Mouse (Mus musculus): ENCODE measurements around the gene Ccdc182. TPM values are rescaled to one million over a fixed set of nuclear protein-coding genes. Genes with fewer than 3 reads are reported as not detected.

The Ccdc182 gene
- polyA plus RNA-seq, 1 experiment from 2014 or later: not detected

- WGBS: 36% methylated on average over 5 of the region's 5 CpGs
- Histone ChIP-seq H3K9me3 (ENCODE audit: control insufficient read depth, low read length) (no peaks in the 10 kb centered on the region), H3K27me3 (ENCODE audit: control insufficient read depth, insufficient read depth, low read length) (no peaks in the 10 kb centered on the region), H3K27ac (replicated peaks) (peak overlapping the region; percentile 73), H3K4me1 (replicated peaks; ENCODE audit: control insufficient read depth, insufficient read depth) (0 out of 2 replicates have a peak, but pooled peaks cover 6% of the 10 kb centered on the region), H3K4me3 (ENCODE audit: low read depth, low read length) (no peak overlapping the region), H3K9ac (ENCODE audit: low read length) (no peak overlapping the region), H3K4me2 (replicated peaks; ENCODE audit: low read depth) (no peak overlapping the region), H3K36me3 (ENCODE audit: control insufficient read depth, insufficient read depth, low read length) (no peaks in the 10 kb centered on the region)
- ATAC-seq (ENCODE audit: low FRiP score, low TSS enrichment) (peak; percentile 53), DNase-seq (ENCODE audit: low spot score) (no peak)
- TF ChIP-seq EP300 (optimal IDR thresholded peaks at IDR 0.05): no peak
- TF ChIP-seq CTCF (IDR thresholded peaks at IDR 0.05; ENCODE audit: low read depth): no peak
Observed at GRCm38 (mm10) chr11:88334893-88335292, 41.0 kb downstream of the Ccdc182 start.

GRCm38 (mm10) chr11:88337926-88338325 is 44.1 kb downstream of the Ccdc182 start:
- H3K4me1 ChIP-seq (replicated peaks; ENCODE audit: control insufficient read depth, insufficient read depth): no peaks in the 10 kb centered on the region
- H3K9ac ChIP-seq (ENCODE audit: low read length): no peak overlapping the region
- H3K4me3 ChIP-seq (ENCODE audit: low read depth, low read length): no peak overlapping the region
- ATAC-seq (ENCODE audit: low FRiP score, low TSS enrichment): no peak
- H3K9me3 ChIP-seq (ENCODE audit: control insufficient read depth, low read length): no peaks in the 10 kb centered on the region
- H3K4me2 ChIP-seq (replicated peaks; ENCODE audit: low read depth): no peak overlapping the region
- 92% methylated on average over 3 of the region's 3 CpGs for WGBS
- H3K27ac ChIP-seq (replicated peaks): no peak overlapping the region
- H3K36me3 ChIP-seq (ENCODE audit: control insufficient read depth, insufficient read depth, low read length): no peaks in the 10 kb centered on the region
- DNase-seq (ENCODE audit: low spot score): no peak
- TF ChIP-seq CTCF (IDR thresholded peaks at IDR 0.05; ENCODE audit: low read depth): no peak
- no peak for TF ChIP-seq EP300 (optimal IDR thresholded peaks at IDR 0.05)
- no peaks in the 10 kb centered on the region for H3K27me3 ChIP-seq (ENCODE audit: control insufficient read depth, insufficient read depth, low read length)

Other genes with a start within 250 kb of the Ccdc182 start
- gene Srsf1, start 246.7 kb upstream of the Ccdc182 start, polyA plus RNA-seq (2015; fragmentation: Nextera tagmentation; extraction: Ambion mirVana): 88.1 and 97.5 TPM in 2 replicates
- gene Vezf1, start 225.8 kb upstream of the Ccdc182 start, polyA plus RNA-seq (2015; fragmentation: Nextera tagmentation; extraction: Ambion mirVana): 15.9 and 18.1 TPM in 2 replicates
- 12.8 and 13.7 TPM in 2 replicates for gene Cuedc1, start 196.0 kb upstream of the Ccdc182 start, polyA plus RNA-seq (2015; fragmentation: Nextera tagmentation; extraction: Ambion mirVana)
- gene Mrps23, start 89.7 kb upstream of the Ccdc182 start, polyA plus RNA-seq (2015; fragmentation: Nextera tagmentation; extraction: Ambion mirVana): 54.7 and 55.4 TPM in 2 replicates

Measured in stomach, postnatal 0 days (tissue).